Comparison of ENCODE assay signal across 15 mouse cellular contexts in genomic region chr13:29501173-29501572, GRCm38 (mm10).
DNase-seq lines count a peak whose midpoint lies in the region; ATAC-seq and TF ChIP-seq lines count a peak whose summit lies in the region.
"Had no signal": no experiment of that assay in that cellular context is flagged by ENCODE, and none has a peak within 500 bp of the region (broad histone marks: within the 10 kb centered on the region; RNA-seq: fewer than 3 reads in every experiment).

No protein-coding gene starts in this region.

- no peaks in the 10 kb centered on the region for H3K9me3 ChIP-seq in liver, postnatal 0 days (ENCODE audit: low read length)
- no peaks in the 10 kb centered on the region for H3K9me3 ChIP-seq in E14TG2a.4 (ENCODE audit: low read length)
- H3K9me3 ChIP-seq: forebrain, embryonic 12.5 days; liver, embryonic 13.5 days had no signal

- H3K27ac ChIP-seq in liver, postnatal 0 days (ENCODE audit: low read depth), result no peak overlapping the region
- H3K27ac ChIP-seq: forebrain, embryonic 12.5 days; hindbrain, postnatal 0 days; liver, embryonic 13.5 days had no signal

- ATAC-seq in liver, postnatal 0 days, result no peak
- no peak for ATAC-seq in granulocyte monocyte progenitor cell, adult 5-6 weeks (replicated peaks; ENCODE audit: poor library complexity, severe bottlenecking)
- ATAC-seq: hindbrain, postnatal 0 days had no signal

- H3K4me1 ChIP-seq in liver, postnatal 0 days (ENCODE audit: insufficient read depth), result no peaks in the 10 kb centered on the region
- no peaks in the 10 kb centered on the region for H3K4me1 ChIP-seq in E14TG2a.4 (replicated peaks; ENCODE audit: low read depth, low read length)
- H3K4me1 ChIP-seq: liver, embryonic 13.5 days had no signal

- no peaks in the 10 kb centered on the region for H3K36me3 ChIP-seq in liver, postnatal 0 days (replicated peaks; ENCODE audit: insufficient read depth, low read length)
- H3K36me3 ChIP-seq in E14TG2a.4 (ENCODE audit: insufficient read depth, low read length), result no peaks in the 10 kb centered on the region
- H3K36me3 ChIP-seq in splenic B cell, adult 2 months (ENCODE audit: control insufficient read depth, insufficient read depth, low read length, poor library complexity, severe bottlenecking), result no peaks in the 10 kb centered on the region
- H3K36me3 ChIP-seq: forebrain, embryonic 12.5 days; liver, embryonic 13.5 days had no signal

- H3K9ac ChIP-seq in liver, postnatal 0 days (replicated peaks), result no peak overlapping the region
- H3K9ac ChIP-seq: forebrain, embryonic 12.5 days; liver, embryonic 13.5 days had no signal

- WGBS in liver, postnatal 0 days (ENCODE audit: insufficient replicate concordance), result 63% methylated on average over 2 of the region's 2 CpGs

- H3K4me3 ChIP-seq in liver, postnatal 0 days (ENCODE audit: low read depth, low read length), result no peak overlapping the region
- H3K4me3 ChIP-seq in E14TG2a.4 (replicated peaks; ENCODE audit: low read length), result no peak overlapping the region
- H3K4me3 ChIP-seq: forebrain, embryonic 12.5 days; liver, embryonic 13.5 days; myocyte had no signal

- DNase-seq in heart, adult 11 months, result peak; percentile 63
- no peak for DNase-seq in heart, postnatal 14 days
- DNase-seq in liver, postnatal 0 days, result no peak
- DNase-seq in liver, result no peak
- peak; percentile 17 for DNase-seq in splenic B cell, adult 2 months (ENCODE audit: low read depth, low spot score)
- DNase-seq: cerebellum, adult 18-20 months; kidney, postnatal 14 days; left cerebral cortex, postnatal 4 days; liver, embryonic 13.5 days; spleen, adult 18-20 months had no signal

- no peak overlapping the region for H3K4me2 ChIP-seq in liver, postnatal 0 days (ENCODE audit: low read depth, low read length)
- H3K4me2 ChIP-seq: forebrain, embryonic 12.5 days; liver, embryonic 13.5 days had no signal

- intact Hi-C loops in heart, postnatal 14 days (cut with DNase I), result no loop called here

- 0 out of 2 replicates have a peak, but pooled peaks have one; percentile 23 for TF ChIP-seq CTCF in liver, postnatal 0 days (IDR thresholded peaks at IDR 0.05; ENCODE audit: low read depth)
- peak; percentile 31; the same call in 1 of the 2 replicates for TF ChIP-seq CTCF in E14TG2a.4 (conservative IDR thresholded peaks at IDR 0.05; ENCODE audit: low read length)

- TF ChIP-seq EP300 in liver, postnatal 0 days (IDR thresholded peaks at IDR 0.05; ENCODE audit: low read depth), result no peak

- no peaks in the 10 kb centered on the region for H3K27me3 ChIP-seq in liver, postnatal 0 days (ENCODE audit: insufficient read depth, low read length)
- no peaks in the 10 kb centered on the region for H3K27me3 ChIP-seq in E14TG2a.4 (ENCODE audit: insufficient read depth, low read length)
- no peaks in the 10 kb centered on the region for H3K27me3 ChIP-seq in splenic B cell, adult 2 months (ENCODE audit: control insufficient read depth, insufficient read depth, low read length, poor library complexity, severe bottlenecking)
- H3K27me3 ChIP-seq: forebrain, embryonic 12.5 days; liver, embryonic 13.5 days had no signal

Comparison
In these comparisons a context has a peak if more than half of its experiments do, and no peak if none do; other contexts are left out.
1. DNase-seq: peak in heart, adult 11 months (single experiment) and splenic B cell, adult 2 months (single experiment); none in heart, postnatal 14 days (0 of 2), liver, postnatal 0 days (single experiment) and liver (single experiment).